Mouse (Mus musculus) spleen, postnatal 36 days (tissue): ENCODE measurements around the gene Pabpc4.
A peak's percentile ranks its signal among the peaks of the same experiment; 100 is the strongest.
"Not testable (repeated sequence)": the region's sequence is repeated elsewhere in the genome, so short reads cannot be mapped to it uniquely, and the experiment has no call there.

ENCODE experiments used
- DNase-seq, 2 experiments: peaks; one replicate each; pipeline ENCODE4 v3.0.0; 2022; ENCODE audit warnings: low spot score in 2 of 2, mixed read lengths in 1 of 2

The Pabpc4 gene

DNA sequence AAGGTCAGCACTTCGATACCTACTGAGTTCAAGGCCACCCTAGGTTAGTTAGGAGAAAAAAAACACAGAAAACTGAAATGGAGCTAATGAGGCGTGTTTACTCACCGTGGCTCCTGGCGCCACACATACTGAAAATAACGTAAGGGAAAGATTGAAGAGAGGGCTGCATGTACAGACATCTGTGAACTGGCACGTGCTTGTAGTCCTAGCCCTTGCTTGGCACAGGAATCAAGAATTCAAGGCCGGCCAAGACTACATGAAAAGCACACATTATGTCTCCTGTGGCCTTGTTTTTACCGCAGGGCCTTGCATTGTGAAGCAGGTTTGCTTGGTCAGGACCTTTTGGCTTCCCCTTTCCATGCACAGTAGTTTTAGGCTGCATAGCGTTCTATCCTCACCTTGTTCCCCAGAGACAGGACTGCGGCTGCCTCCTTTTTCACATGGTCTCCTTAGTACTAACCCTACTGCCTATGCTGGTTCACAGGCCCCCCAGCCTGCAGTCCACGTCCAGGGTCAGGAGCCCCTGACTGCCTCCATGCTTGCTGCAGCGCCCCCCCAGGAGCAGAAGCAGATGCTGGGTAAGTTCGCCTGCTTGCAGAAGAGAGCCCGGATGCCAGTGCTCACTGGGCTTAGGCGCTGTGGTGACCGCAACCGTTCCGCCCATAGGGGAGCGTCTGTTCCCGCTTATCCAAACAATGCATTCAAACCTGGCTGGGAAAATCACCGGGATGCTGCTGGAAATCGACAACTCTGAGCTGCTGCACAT lies 35.2 kb downstream of the Pabpc4 start:
- DNase-seq: no peak

DNA sequence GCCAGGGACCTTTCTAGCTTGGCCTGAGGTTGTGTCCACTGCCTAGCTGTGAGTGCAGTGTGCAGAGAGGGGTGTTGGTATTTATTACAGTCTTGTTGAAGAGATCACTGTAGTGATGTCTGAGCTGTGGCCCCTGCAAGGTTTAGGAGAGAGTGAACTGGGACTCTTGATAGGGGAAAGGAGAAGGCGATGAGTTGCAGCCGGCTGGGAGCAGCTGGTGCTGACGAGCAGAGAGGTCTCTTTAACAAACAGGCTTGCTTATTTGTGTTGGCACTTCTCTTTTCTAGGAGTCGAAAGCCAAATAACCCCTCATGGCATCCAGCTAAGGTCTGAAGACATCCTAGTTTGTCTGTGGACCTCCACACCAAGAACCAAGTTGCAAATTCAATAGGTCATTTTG lies 36.1 kb downstream of the Pabpc4 start:
- no peak for DNase-seq

DNA sequence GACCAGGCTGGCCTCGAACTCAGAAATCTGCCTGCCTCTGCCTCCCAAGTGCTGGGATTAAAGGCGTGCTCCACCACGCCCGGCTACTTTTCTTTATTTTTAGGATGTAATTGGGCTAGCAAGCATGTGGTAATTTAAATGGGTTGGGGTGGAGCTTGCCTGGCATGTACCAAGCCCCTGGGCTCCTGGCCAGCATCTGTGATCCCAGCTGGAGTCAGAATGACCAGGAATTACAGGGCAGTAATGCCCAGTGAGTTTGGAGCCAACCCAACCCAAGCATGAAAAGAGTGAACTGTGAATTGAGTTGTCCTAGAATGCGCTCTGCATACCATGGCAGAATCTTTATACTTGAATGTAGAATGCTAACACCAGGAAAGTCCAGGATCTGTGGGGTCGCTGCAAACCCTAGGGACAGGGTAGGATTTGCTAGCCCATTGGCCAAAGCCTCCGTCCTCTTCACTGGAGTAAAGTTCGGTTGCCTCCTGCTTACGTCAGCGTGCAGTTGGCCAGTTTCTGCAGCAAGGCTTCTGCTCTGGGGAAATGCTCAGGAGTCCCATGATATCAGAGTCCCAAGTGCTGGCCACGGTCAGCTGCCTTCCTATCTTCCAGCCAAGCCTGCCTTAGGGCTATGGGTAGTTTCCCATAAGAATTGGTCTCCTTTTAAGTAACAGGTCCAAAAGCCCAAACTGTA lies 37.0 kb downstream of the Pabpc4 start:
- DNase-seq: no peak

DNA sequence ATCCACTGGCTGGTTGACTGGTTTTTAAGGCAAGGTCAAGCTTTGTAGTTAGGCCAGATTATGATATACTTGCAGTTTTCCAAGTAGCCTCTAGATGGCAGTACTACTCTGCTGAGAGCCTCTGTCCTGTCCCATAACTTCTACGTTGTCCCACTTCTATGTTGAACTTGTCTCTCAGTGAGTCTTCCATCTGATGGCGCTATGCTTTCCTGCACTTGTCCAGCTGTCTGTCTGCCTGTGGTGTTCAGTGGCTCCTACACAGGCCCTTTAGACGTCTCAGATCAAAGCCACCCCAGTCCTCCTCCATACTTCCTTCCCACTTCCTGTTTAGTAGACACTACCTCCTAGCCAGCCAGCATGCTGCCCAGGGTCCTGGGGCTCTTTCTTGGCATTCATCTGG lies 43.6 kb downstream of the Pabpc4 start:
- DNase-seq: no peak

DNA sequence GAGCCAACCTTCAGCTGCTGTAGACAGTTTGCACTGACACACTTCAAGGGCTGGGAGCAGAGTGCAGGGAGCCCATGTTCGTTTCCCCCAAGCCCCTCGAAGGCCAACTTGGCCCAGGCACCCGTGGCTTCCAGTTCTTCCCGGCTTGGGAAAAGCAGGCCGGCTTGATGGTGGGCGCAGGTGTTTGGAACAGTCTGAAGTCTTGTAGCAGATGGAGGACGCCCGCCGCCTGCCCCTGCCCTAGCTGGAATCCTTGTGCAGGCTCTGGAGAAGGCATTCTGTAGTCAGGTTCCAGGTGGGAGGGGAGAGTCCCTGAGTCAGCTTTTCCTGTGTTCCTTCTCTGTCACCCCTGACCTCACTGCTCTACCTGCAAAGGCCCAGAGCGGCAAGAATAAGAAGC lies 44.8 kb downstream of the Pabpc4 start:
- no peak for DNase-seq

DNA sequence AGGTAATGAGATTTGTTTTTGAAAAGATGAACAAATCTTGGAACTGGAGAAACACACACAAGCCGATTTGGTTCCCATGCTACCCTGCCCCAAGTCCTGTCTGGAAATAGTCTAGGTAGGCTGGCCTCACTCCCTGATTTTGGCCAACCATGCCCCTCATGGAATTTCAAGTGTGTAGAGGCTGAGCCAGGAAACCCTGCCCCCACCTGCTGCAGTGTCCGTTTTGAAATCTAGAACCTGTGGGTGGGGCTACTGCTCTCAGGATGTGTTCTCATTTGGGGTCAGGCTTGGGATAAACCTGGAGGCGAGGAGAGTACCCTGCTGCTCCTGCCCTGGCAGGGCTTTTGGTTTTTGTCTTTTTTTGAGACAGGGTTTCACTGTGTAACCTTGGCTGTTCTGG lies 46.1 kb downstream of the Pabpc4 start:
- no peak for DNase-seq

DNA sequence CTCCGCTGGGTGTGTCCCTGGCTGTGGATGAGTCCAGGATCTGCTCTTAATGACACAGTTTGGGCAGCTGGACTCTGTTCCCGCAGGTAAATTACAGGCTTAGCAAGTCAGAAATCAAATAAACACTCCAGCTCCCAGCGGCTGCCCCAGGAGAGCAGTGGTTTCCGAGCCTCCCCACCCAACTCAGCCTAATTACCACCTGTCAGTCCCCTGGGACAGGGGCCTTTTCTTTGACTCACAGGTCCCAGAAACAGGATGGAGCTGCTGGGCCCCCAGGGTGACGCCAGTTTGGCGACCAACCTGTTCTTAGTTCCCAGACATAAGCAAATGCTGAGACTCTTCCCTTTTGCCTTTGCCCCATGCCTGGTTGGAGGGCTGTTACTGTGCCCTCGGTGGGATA lies 49.7 kb downstream of the Pabpc4 start:
- peak; percentile 31 to 36 for DNase-seq

DNA sequence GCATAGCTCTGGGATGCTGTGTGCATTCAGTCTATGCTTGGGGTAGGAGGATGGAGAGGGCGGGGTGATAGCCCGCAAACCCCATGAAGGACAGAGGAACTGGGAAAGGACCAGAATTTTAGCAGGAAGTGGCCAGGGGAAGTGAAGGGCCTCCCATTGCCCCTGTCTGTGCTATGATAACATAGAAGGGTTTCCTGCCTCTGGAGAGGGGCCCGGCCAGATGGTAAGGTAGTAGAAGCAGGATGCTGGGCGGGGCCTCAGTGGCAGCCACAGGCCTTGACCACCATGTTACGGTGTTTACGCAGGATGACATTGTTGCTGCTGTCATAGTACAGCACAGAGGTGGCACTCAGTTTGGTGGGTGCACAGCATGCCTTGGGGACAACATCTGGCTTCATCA lies 50.9 kb downstream of the Pabpc4 start:
- DNase-seq: peak in 1 of 2 experiments; percentile 10

DNA sequence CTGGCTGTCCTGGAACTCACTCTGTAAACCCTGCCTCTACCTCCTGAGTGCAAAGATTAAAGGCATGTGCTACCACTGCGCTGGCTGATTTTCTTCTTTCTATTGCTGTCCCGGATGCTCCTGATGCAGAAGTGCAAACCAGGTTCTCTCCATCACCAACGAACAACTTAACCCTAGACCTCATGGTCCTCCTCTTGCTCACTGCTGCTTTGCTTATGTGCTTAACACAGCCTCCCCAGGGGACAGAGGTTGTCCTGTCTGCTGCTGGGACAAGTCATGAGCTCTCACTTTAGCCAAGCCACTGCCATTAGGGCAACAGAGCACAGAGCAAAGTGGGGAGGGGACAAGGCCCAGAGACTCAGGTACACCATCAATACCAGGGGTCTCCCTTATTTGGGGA lies 52.3 kb downstream of the Pabpc4 start:
- no peak for DNase-seq

DNA sequence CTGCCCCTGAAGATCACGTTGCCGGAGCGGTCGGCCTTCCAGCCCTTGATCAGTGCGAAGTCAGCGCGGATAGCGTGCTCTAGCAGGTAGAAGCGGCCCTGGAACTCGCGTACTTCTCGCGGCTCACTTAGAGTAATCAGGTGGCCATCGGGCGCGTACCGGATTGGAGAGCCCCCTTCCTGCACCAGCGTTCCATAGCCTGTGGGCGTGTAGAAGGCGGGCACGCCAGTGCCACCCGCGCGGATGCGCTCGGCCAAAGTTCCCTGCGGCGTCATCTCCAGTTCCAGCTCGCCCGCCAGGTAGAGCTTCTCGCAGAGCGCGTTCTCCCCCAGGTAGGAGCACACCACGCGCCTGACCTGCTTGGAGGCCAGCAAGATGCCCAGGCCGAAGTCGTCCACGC lies 60.8 kb downstream of the Pabpc4 start:
- not testable (repeated sequence) for DNase-seq

DNA sequence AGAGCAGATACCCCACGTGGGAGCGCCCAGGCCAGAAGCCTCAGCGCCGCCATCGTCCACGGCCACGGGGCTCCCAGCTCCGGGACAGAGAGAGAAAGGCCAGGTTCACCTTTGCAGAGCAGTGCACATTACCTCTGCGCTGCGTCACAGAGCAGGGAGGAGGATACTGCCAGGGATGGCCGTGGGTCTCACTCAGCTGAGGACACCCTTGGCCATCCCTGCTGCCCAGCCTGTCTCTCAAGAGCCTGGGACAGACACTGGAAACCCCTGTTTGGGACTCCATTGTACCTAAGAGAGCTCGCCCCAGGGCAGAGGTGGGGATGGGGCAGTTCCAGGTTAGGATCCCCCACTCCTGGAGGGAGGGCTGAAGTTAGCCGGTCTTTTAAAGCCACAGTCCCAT lies 61.4 kb downstream of the Pabpc4 start, which contains the start of gene Oxct2a:
Gene Oxct2a (minus strand): TSS at position 101 of the 400 bp plus-strand sequence.
- no peak for DNase-seq

DNA sequence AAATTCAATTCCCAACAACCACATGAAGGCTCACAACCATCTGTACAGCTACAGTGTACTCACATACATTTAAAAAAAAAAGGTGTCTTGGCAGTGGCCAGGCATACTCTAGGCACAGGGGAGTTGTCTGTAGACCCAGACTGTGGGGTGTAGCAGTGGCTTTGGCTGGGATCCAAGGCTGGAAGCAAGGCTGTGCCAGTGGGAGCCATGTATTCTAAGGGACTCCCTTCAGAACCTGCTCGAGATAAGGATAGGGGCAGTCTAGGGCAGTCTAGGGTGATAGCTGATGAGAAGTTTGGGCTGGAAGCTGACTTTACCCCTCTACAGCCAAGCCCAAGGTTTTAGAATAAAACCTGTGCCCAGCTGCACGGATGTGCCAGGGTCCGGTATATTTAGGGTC lies 63.9 kb downstream of the Pabpc4 start:
- no peak for DNase-seq

DNA sequence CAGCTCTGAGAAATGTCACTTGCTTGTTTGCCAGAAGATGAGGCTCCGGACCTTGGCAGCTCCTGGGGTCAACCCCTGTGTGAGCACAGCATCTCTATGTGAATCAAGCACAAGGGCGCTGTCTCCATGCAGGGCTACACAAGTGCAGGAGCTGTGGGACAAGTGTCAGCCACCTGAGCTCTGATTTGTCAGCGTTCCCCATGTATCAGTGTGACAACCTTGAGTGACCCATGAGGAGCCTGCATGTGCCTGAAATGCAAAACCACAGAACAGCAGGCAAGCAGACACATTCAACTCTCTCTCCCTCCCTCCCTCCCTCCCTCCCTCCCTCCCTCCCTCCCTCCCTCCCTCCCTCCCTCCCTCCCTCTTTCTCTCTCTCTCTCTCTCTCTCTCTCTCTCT lies 65.5 kb downstream of the Pabpc4 start:
- DNase-seq: no peak

DNA sequence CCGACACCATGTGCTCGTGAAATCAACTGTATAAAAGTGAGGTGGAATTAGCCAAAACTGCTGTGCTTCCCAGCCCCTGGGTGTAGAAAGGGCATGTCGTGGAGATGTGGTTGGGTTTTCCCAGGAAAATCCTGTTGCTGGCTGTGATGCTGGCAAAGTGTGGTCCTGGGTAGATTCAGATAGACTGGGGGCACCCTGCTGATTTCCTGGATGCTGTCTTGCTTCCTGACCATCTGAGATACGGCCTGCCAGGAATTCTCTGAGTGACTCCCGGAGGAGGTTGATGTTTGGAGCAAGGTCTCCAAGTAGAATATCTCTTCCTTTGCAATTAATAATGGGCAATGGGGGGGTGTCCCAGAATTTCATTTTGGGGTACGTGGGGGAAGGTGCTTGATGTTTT lies 66.8 kb downstream of the Pabpc4 start:
- DNase-seq: no peak

DNA sequence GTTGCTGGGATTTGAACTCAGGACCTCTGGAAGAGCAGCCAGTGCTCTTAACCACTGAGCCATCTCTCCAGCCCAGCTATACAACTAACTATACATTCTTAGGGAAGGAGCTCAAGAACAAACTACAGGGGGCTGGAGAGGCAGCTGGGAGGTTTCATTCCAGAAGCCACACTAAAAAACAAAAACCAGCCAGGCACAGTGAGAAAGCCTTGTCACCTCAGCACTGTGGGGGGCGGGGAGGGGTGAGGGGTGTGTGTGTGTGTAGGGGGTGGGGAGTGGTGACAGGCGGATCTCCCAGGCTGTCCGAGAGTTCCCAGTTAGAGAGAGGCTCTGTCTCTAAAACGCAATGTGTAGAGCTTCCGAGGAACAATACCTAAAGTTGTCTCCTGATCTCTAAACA lies 69.2 kb downstream of the Pabpc4 start:
- DNase-seq: no peak

DNA sequence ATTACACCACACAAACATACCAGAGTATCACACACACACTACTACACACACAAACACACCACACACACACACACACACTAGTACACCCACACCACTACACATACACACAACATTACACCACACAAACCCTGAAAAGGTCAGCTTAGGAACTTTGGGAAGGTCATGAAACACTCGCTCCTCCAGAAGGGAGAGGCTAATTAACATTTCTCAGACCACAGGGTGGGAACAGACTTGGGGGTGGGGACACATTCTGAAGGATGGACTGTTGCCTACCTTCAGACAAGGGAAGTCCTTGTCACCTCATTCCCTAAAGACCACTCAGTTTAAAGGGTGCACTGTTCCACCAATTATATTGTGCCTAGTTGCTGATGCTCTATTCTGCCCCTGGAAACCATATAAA lies 69.8 kb downstream of the Pabpc4 start:
- not testable (repeated sequence) for DNase-seq

DNA sequence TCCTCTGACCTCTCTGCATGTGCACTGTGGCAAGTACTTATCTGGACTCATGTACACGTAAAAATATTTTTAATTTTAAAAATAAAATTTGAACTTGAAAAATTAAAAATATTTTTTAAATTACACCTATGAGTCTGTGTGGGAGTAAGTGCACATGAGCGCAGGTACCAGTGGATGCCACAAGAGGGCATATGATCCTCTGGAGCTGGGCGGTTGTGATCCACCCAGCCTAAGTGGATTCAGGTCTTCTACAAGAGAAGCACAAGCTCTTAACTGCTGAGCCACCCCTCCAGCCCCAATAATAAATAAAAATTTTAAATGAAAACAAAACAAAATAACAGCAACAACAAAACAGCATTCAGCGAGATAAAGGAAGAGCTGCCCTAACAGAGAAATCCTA lies 71.0 kb downstream of the Pabpc4 start:
- DNase-seq: no peak

DNA sequence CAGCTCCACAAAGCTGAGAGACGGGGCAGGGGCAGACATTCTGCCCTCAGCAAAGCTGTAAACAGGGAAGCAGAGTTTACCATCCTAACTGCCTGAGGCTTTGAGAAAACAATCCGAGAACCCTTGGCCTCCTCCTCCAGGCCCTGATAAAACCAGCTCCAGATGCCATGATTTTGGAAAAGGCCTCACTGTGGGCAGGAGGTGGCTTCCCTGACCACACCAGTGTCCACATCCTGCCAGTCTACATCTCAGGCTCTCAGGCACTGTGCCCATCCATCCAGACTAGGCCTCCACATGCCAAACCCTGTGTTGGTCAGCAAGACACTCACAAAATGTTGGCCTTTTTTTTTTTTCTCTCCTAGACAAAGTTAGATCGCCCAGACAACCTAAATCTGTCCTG lies 72.0 kb downstream of the Pabpc4 start:
- DNase-seq: no peak

DNA sequence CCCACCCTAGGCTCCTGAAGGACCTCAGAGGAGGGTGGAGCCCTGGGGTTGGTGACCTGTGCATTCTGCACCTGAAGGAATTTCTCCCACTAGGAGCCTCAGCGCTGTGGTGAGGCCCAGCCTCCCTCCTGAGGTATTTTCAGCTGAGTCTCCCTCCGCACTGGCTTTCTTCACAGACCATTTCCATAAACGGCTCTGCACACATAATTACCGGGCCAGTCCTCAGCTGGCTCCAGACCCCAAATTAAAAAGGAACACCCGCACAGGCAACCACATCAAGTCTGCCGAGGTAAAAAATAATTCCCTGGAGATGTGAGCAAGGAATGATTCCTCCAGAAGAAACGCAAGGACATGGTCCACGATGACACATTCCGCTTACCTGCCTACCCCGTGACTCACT lies 73.1 kb downstream of the Pabpc4 start:
- DNase-seq: not testable (repeated sequence)

DNA sequence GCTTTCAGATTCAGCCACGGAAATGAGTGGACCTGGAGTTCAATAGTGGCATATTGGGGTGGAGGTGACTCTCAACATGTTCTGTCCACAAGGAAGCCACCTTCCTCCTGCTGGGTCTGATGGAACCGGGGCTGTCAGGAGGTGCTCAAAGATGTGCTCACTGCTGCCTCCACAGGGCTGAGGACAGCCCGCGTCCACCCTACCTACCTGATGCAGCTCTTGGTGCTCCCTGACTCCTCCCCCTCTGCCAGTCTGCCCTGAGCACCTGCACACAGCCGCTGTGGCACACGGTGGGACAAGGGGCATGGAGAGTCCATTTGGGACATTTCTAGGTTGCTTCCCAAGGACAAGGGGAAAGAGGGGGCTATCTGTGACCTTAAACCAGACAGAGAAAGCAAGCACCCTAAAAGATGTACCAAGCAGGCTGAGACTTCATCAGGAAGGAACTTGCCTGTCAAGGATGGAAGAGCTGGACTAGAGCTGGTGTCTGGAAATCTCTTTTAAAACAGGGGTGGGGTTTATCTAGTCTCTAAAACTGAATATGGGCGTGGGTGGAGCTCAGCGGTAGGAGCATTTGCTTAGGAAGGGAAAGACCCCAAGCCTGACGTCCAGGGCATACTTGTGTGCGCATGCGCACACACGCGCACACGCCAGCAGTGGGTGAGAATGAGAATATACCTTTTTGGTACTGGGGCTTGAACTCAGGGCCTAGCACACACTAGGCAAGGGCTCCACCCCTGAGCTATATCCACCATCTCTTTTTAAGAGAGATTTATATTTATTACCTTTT lies 73.8 kb downstream of the Pabpc4 start:
- DNase-seq: no peak

DNA sequence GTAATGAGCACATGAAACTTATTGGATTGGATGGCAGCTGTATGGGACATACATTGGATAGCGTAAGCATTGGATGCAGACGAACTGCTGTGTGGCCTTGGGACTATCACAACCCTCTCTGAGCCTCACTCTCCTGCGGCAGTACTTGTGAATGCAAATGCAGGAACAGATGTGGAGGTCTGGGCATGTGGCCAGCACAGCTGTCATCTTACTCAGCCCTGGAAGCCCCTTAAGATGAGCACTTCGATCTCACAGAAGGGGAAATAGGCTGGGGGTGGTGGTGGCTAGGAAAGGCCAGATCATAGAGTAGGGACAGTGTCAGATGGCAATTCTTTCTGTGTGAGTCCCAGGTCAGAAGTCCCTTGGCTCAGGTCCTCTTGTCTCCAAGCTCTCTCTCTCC lies 75.5 kb downstream of the Pabpc4 start:
- no peak for DNase-seq

DNA sequence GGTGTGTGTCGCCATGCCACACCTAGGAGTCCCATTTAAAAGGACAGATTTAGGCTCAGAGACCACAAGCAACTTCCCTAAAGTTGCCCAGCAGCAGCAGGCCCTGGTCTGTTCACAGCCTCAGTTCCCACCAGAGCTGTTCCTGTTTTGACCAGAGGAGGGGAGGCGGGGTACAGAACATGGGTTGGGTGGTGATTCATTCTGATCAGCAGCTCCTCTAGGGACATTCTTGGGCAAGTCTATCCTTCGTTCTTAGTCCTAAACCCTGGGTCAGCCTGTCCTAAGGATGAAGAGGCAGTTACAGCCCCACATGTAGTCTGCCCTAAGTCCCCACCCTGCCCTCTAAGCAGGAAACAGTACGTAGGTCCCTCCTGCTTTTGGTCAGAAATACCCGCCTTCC lies 78.1 kb downstream of the Pabpc4 start:
- no peak for DNase-seq
